30 mouse cellular contexts compared by ENCODE assay signal in genomic region chr4:28846311-28846710, GRCm38 (mm10).
"Had no signal": no experiment of that assay in that cellular context is flagged by ENCODE, and none has a peak within 500 bp of the region (broad histone marks: within the 10 kb centered on the region; RNA-seq: fewer than 3 reads in every experiment).

No protein-coding gene starts in this region.

- H3K27ac ChIP-seq: limb, embryonic 10.5 days; limb, embryonic 12.5 days; limb, embryonic 13.5 days; limb, embryonic 15.5 days; liver, embryonic 12.5 days; liver, embryonic 13.5 days; liver, embryonic 14.5 days; liver, embryonic 15.5 days; lung, embryonic 15.5 days; macrophage; midbrain, embryonic 10.5 days; midbrain, embryonic 12.5 days; midbrain, embryonic 13.5 days; midbrain, embryonic 15.5 days; neural tube, embryonic 12.5 days had no signal

- DNase-seq: left cerebral cortex, postnatal 4 days; liver; liver, embryonic 13.5 days; liver, postnatal 0 days; lung, adult 18-20 months; lung, adult 2 months; lung, embryonic 14.5 days; lung, postnatal 10 days; lung, postnatal 14 days; lung, postnatal 36 days; lung, postnatal 4 days; midbrain, embryonic 14.5 days had no signal

- ATAC-seq: liver, embryonic 12.5 days; liver, postnatal 0 days; lung, postnatal 0 days; midbrain, embryonic 13.5 days; midbrain, embryonic 15.5 days; midbrain, embryonic 16.5 days had no signal

- H3K4me3 ChIP-seq: limb, embryonic 10.5 days; limb, embryonic 12.5 days; limb, embryonic 13.5 days; limb, embryonic 15.5 days; liver, embryonic 12.5 days; liver, embryonic 13.5 days; liver, embryonic 15.5 days; lung, embryonic 15.5 days; megakaryocyte, embryonic 14.5 days; midbrain, embryonic 10.5 days; midbrain, embryonic 12.5 days; midbrain, embryonic 13.5 days; midbrain, embryonic 15.5 days; myocyte; neural tube, embryonic 12.5 days had no signal
